Comparison of ENCODE assay signal across 15 mouse cellular contexts in the genomic region with DNA sequence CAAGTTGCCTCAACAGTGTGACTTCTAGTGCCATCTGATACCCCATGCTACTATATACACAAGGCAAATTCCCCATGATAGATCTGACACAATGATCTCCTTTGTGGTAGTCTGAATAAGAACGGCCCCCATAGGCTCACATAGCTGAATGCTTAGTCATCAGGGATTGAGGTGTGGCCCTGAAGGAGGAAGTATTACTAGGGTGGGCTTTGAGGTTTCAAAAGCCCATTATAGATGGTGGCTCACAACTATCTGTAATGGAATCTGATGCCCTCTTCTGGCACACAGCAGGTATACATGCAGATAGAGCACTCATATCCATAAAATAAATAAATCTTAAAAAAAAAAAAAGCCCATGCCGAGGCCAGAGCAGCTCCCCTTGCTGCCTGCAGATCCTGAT. TPM values are rescaled to one million over a fixed set of nuclear protein-coding genes. Genes with fewer than 3 reads are reported as not detected.
DNase-seq lines count a peak whose midpoint lies in the region; ATAC-seq and TF ChIP-seq lines count a peak whose summit lies in the region.
"Had no signal": no experiment of that assay in that cellular context is flagged by ENCODE, and none has a peak within 500 bp of the region (broad histone marks: within the 10 kb centered on the region; RNA-seq: fewer than 3 reads in every experiment).

No protein-coding gene starts in this region.

- H3K9me3 ChIP-seq in lung, postnatal 0 days (ENCODE audit: low read length): no peaks in the 10 kb centered on the region
- H3K9me3 ChIP-seq: embryonic facial prominence, embryonic 13.5 days; liver, embryonic 15.5 days had no signal

- H3K27me3 ChIP-seq in lung, postnatal 0 days (replicated peaks; ENCODE audit: insufficient read depth, low read length): no peaks in the 10 kb centered on the region
- H3K27me3 ChIP-seq: embryonic facial prominence, embryonic 13.5 days; liver, embryonic 15.5 days had no signal

- DNase-seq in gastrocnemius, adult 2 months: no peak
- no peak for DNase-seq in gastrocnemius, adult 18-20 months (ENCODE audit: low spot score)
- peak; percentile 57 for DNase-seq in lung, postnatal 0 days (ENCODE audit: low spot score)
- DNase-seq in lung, adult 2 months: no peak
- DNase-seq in NIH3T3 (ENCODE audit: low read depth): peak; percentile 57
- peak; percentile 12 for DNase-seq in retina, embryonic 14.5 days (ENCODE audit: low spot score)
- no peak for DNase-seq in testis, postnatal 10 days (ENCODE audit: low spot score)
- DNase-seq in spleen, postnatal 14 days (ENCODE audit: low spot score in 2 of 2): no peak
- DNase-seq: cerebellum, adult 9-10 months; heart, postnatal 36 days; kidney, adult 11 months; thymus, adult 18-20 months had no signal

- no peak overlapping the region for H3K27ac ChIP-seq in gastrocnemius, adult 2 months
- H3K27ac ChIP-seq in lung, postnatal 0 days (ENCODE audit: low read length): no peak overlapping the region
- H3K27ac ChIP-seq: embryonic facial prominence, embryonic 13.5 days; liver, embryonic 15.5 days had no signal

- no peak overlapping the region for H3K4me3 ChIP-seq in gastrocnemius, adult 2 months
- H3K4me3 ChIP-seq in lung, postnatal 0 days (ENCODE audit: low read depth, low read length): no peak overlapping the region
- no peak overlapping the region for H3K4me3 ChIP-seq in lung, adult 2 months (replicated peaks; ENCODE audit: extremely low read depth, low read depth, low read length)
- H3K4me3 ChIP-seq: embryonic facial prominence, embryonic 13.5 days; liver, embryonic 15.5 days had no signal

- intact Hi-C loops in gastrocnemius, adult 2 months (cut with DNase I): no loop called here

- H3K36me3 ChIP-seq in lung, postnatal 0 days (ENCODE audit: insufficient read depth, low read length): no peaks in the 10 kb centered on the region

- no peak overlapping the region for H3K4me2 ChIP-seq in lung, postnatal 0 days (replicated peaks; ENCODE audit: low read depth, low read length)
- H3K4me2 ChIP-seq: embryonic facial prominence, embryonic 13.5 days; liver, embryonic 15.5 days had no signal

- H3K9ac ChIP-seq in lung, postnatal 0 days (replicated peaks; ENCODE audit: low read depth): no peak overlapping the region
- H3K9ac ChIP-seq: embryonic facial prominence, embryonic 13.5 days; liver, embryonic 15.5 days had no signal

- peak; percentile 60 for TF ChIP-seq CTCF in gastrocnemius, adult 2 months (IDR thresholded peaks at IDR 0.05)
- peak; percentile 60 for TF ChIP-seq CTCF in lung, postnatal 0 days (IDR thresholded peaks at IDR 0.05)
- TF ChIP-seq CTCF in lung, adult 2 months (IDR thresholded peaks at IDR 0.05; ENCODE audit: insufficient read depth, low read length): no peak

- no peak for TF ChIP-seq POLR2A in lung, adult 2 months (IDR thresholded peaks at IDR 0.05; ENCODE audit: borderline replicate concordance, extremely low read depth, low read depth, low read length)

- TF ChIP-seq EP300 in lung, postnatal 0 days (IDR thresholded peaks at IDR 0.05): peak; percentile 46; the same call in 1 of the 2 replicates

- WGBS in lung, postnatal 0 days: 30% methylated on average over 2 of the region's 2 CpGs
- WGBS in lung, adult 2 months: 21% methylated on average over 2 of the region's 2 CpGs

- H3K4me1 ChIP-seq in lung, postnatal 0 days (ENCODE audit: insufficient read depth, low read depth, low read length): peaks cover 7% of the 10 kb centered on the region; the same call in 1 of the 2 replicates
- peaks cover 9% of the 10 kb centered on the region for H3K4me1 ChIP-seq in lung, adult 2 months (ENCODE audit: control insufficient read depth, insufficient read depth, low read length)
- H3K4me1 ChIP-seq: embryonic facial prominence, embryonic 13.5 days; liver, embryonic 15.5 days had no signal

- peak; percentile 60; the same call in 1 of the 2 replicates for ATAC-seq in lung, postnatal 0 days
- ATAC-seq: forebrain, embryonic 16.5 days had no signal

RNA-seq across cellular contexts. Expression of a gene that starts 9.6 kb away (rescaled TPM):
- 10 to 100 TPM; 18.1 to 28.4 TPM for total RNA-seq in gastrocnemius, adult 2 months (2021)
- total RNA-seq in gastrocnemius, adult 18-20 months (2021): 10 to 100 TPM; 19.6 to 20.9 TPM
- polyA plus RNA-seq in lung, postnatal 0 days (2015; fragmentation: Nextera tagmentation; extraction: Ambion mirVana): 9.2 and 10.5 TPM in 2 replicates
- 122 and 163 TPM in 2 replicates for polyA plus RNA-seq in lung, adult 2 months (2012; rRNA removed)

Comparison
In these comparisons a context has a peak if more than half of its experiments do, and no peak if none do; other contexts are left out.
1. DNase-seq: peak in lung, postnatal 0 days (single experiment), NIH3T3 (single experiment) and retina, embryonic 14.5 days (single experiment); none in gastrocnemius, adult 2 months (single experiment), gastrocnemius, adult 18-20 months (single experiment), lung, adult 2 months (single experiment), testis, postnatal 10 days (single experiment) and spleen, postnatal 14 days (0 of 2).